Mouse (Mus musculus) layer of hippocampus, adult 9-11 months (tissue): ENCODE measurements around the gene Ush2a.

ENCODE experiments used
- DNase-seq: peaks from one replicate; pipeline ENCODE4 v3.0.0; 2022

The Ush2a gene

GRCm38 (mm10) chr1:188261903-188262682 lies at the start of gene Ush2a:
Gene Ush2a (plus strand): TSS chr1:188262023.
- DNase-seq, result no peak

GRCm38 (mm10) chr1:188214885-188215611 lies 46.8 kb upstream of the Ush2a start:
- DNase-seq, result no peak

GRCm38 (mm10) chr1:188221226-188221792 lies 40.5 kb upstream of the Ush2a start:
- peak; percentile 15 for DNase-seq

- DNase-seq, result no peak
Observed at GRCm38 (mm10) chr1:188233036-188233724, 28.6 kb upstream of the Ush2a start.

- no peak for DNase-seq
Observed at GRCm38 (mm10) chr1:188238636-188239035, 23.2 kb upstream of the Ush2a start.

- no peak for DNase-seq
Observed at GRCm38 (mm10) chr1:188241766-188242165, 20.1 kb upstream of the Ush2a start.

- no peak for DNase-seq
Observed at GRCm38 (mm10) chr1:188257500-188257899, 4.3 kb upstream of the Ush2a start.

- no peak for DNase-seq
Observed at GRCm38 (mm10) chr1:188260259-188261107, 1.3 kb upstream of the Ush2a start.

- no peak for DNase-seq
Observed at GRCm38 (mm10) chr1:188267127-188267722, 5.4 kb downstream of the Ush2a start.

- no peak for DNase-seq
Observed at GRCm38 (mm10) chr1:188269071-188269470, 7.2 kb downstream of the Ush2a start.

GRCm38 (mm10) chr1:188313303-188313702 lies 51.5 kb downstream of the Ush2a start:
- DNase-seq, result no peak

GRCm38 (mm10) chr1:188316574-188316973 lies 54.8 kb downstream of the Ush2a start:
- no peak for DNase-seq

- DNase-seq, result no peak
Observed at GRCm38 (mm10) chr1:188320204-188320603, 58.4 kb downstream of the Ush2a start.

- no peak for DNase-seq
Observed at GRCm38 (mm10) chr1:188321534-188321933, 59.7 kb downstream of the Ush2a start.

- no peak for DNase-seq
Observed at GRCm38 (mm10) chr1:188330406-188330805, 68.6 kb downstream of the Ush2a start.

- no peak for DNase-seq
Observed at GRCm38 (mm10) chr1:188333936-188334335, 72.1 kb downstream of the Ush2a start.

GRCm38 (mm10) chr1:188347762-188348161 lies 85.9 kb downstream of the Ush2a start:
- DNase-seq, result no peak

GRCm38 (mm10) chr1:188354726-188355125 lies 92.9 kb downstream of the Ush2a start:
- no peak for DNase-seq

- DNase-seq, result peak; percentile 14
Observed at GRCm38 (mm10) chr1:188363548-188363947, 101.7 kb downstream of the Ush2a start.

GRCm38 (mm10) chr1:188385180-188385579 lies 123.4 kb downstream of the Ush2a start:
- DNase-seq, result no peak

GRCm38 (mm10) chr1:188385733-188386261 lies 124.0 kb downstream of the Ush2a start:
- DNase-seq, result no peak

GRCm38 (mm10) chr1:188387321-188387720 lies 125.5 kb downstream of the Ush2a start:
- DNase-seq, result no peak
